Comparison of ENCODE assay signal across 40 mouse cellular contexts in the genomic region with DNA sequence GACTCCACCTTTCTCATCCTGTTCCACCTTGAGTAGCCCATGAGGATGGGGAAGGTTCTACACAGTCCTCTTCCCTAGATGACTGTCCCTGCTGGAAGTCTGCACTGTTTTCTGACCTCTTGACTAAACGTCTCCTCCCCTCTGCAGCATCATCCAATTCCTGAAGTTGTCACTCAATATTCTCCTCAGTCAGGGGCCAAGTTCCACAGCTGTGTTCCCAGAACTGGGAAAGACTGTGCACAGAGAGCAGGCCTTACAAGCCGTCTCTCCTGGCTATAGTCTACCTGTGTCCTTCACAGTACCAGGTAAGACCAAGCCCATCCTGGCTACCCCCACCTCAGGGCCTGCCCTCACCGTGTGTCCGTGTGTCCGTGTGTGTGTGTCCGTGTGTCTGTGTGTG. TPM values are rescaled to one million over a fixed set of nuclear protein-coding genes. Genes with fewer than 3 reads are reported as not detected.
DNase-seq lines count a peak whose midpoint lies in the region; ATAC-seq and TF ChIP-seq lines count a peak whose summit lies in the region.
"Had no signal": no experiment of that assay in that cellular context is flagged by ENCODE, and none has a peak within 500 bp of the region (broad histone marks: within the 10 kb centered on the region; RNA-seq: fewer than 3 reads in every experiment).

No protein-coding gene starts in this region.

- peak overlapping the region; percentile 90 for H3K4me3 ChIP-seq in liver, adult 2 months (ENCODE audit: insufficient read depth, low read depth, low read length)
- H3K4me3 ChIP-seq in kidney, embryonic 16.5 days (ENCODE audit: low read length) = no peak overlapping the region
- H3K4me3 ChIP-seq: embryonic facial prominence, embryonic 15.5 days; forebrain, embryonic 12.5 days; heart, embryonic 10.5 days; heart, embryonic 15.5 days; hindbrain, embryonic 13.5 days; layer of hippocampus, adult 2 months; limb, embryonic 15.5 days; midbrain, embryonic 10.5 days; midbrain, embryonic 15.5 days; neural tube, embryonic 15.5 days had no signal

- H3K4me1 ChIP-seq in liver, adult 2 months (ENCODE audit: control insufficient read depth, insufficient read depth, low read length) = peaks cover 15% of the 10 kb centered on the region
- no peaks in the 10 kb centered on the region for H3K4me1 ChIP-seq in kidney, embryonic 16.5 days (ENCODE audit: insufficient read depth, low read length)
- H3K4me1 ChIP-seq: embryonic facial prominence, embryonic 15.5 days; forebrain, embryonic 12.5 days; heart, embryonic 10.5 days; heart, embryonic 15.5 days; hindbrain, embryonic 13.5 days; limb, embryonic 15.5 days; midbrain, embryonic 10.5 days; midbrain, embryonic 15.5 days; neural tube, embryonic 15.5 days had no signal

- no peaks in the 10 kb centered on the region for H3K27me3 ChIP-seq in liver, adult 2 months (ENCODE audit: control insufficient read depth, insufficient read depth, low read length)
- H3K27me3 ChIP-seq in kidney, embryonic 16.5 days (ENCODE audit: insufficient read depth, low read length) = no peaks in the 10 kb centered on the region
- H3K27me3 ChIP-seq: embryonic facial prominence, embryonic 15.5 days; forebrain, embryonic 12.5 days; heart, embryonic 15.5 days; hindbrain, embryonic 13.5 days; limb, embryonic 15.5 days; midbrain, embryonic 15.5 days; neural tube, embryonic 15.5 days; Patski had no signal

- no peak overlapping the region for H3K4me2 ChIP-seq in kidney, embryonic 16.5 days (replicated peaks; ENCODE audit: low read depth, low read length)
- H3K4me2 ChIP-seq: embryonic facial prominence, embryonic 15.5 days; forebrain, embryonic 12.5 days; heart, embryonic 15.5 days; hindbrain, embryonic 13.5 days; limb, embryonic 15.5 days; lung, embryonic 14.5 days; midbrain, embryonic 15.5 days; neural tube, embryonic 15.5 days had no signal

- no peaks in the 10 kb centered on the region for H3K9me3 ChIP-seq in kidney, embryonic 16.5 days (ENCODE audit: low read length)
- H3K9me3 ChIP-seq: embryonic facial prominence, embryonic 15.5 days; forebrain, embryonic 12.5 days; heart, embryonic 10.5 days; heart, embryonic 15.5 days; hindbrain, embryonic 13.5 days; limb, embryonic 15.5 days; midbrain, embryonic 10.5 days; midbrain, embryonic 15.5 days; neural tube, embryonic 15.5 days had no signal

- TF ChIP-seq POLR2A in liver, adult 2 months (IDR thresholded peaks at IDR 0.05; ENCODE audit: extremely low read depth, insufficient read depth, low read length) = peak; percentile 68; the same call in 1 of the 2 replicates

- H3K27ac ChIP-seq in liver, adult 2 months (replicated peaks; ENCODE audit: insufficient read depth, low read depth, low read length) = peak overlapping the region; percentile 99
- H3K27ac ChIP-seq in kidney, embryonic 16.5 days (ENCODE audit: low read length) = no peak overlapping the region
- H3K27ac ChIP-seq: embryonic facial prominence, embryonic 15.5 days; forebrain, embryonic 12.5 days; heart, embryonic 10.5 days; heart, embryonic 15.5 days; hindbrain, embryonic 13.5 days; layer of hippocampus, adult 2 months; limb, embryonic 15.5 days; midbrain, embryonic 10.5 days; midbrain, embryonic 15.5 days; neural tube, embryonic 15.5 days had no signal

- intact Hi-C loops in heart, postnatal 25 days (cut with DNase I) = no loop called here

- H3K36me3 ChIP-seq in liver, adult 2 months (ENCODE audit: control insufficient read depth, insufficient read depth, low read length) = peaks cover 12% of the 10 kb centered on the region
- H3K36me3 ChIP-seq in kidney, embryonic 16.5 days (ENCODE audit: insufficient read depth, low read length) = no peaks in the 10 kb centered on the region
- H3K36me3 ChIP-seq: embryonic facial prominence, embryonic 15.5 days; forebrain, embryonic 12.5 days; heart, embryonic 10.5 days; heart, embryonic 15.5 days; hindbrain, embryonic 13.5 days; limb, embryonic 15.5 days; midbrain, embryonic 10.5 days; midbrain, embryonic 15.5 days; neural tube, embryonic 15.5 days had no signal

- TF ChIP-seq CTCF in liver, adult 2 months (IDR thresholded peaks at IDR 0.05; ENCODE audit: low read depth, low read length) = no peak

- DNase-seq in heart, adult 11 months = peak; percentile 63
- no peak for DNase-seq in heart, postnatal 25 days (ENCODE audit: low spot score)
- peak; percentile 94 for DNase-seq in liver, adult 2 months (ENCODE audit: extremely low read depth, low read depth, low spot score)
- DNase-seq in liver = no peak
- peak; percentile 75 to 76 for DNase-seq in kidney, postnatal 36 days
- DNase-seq in testis, postnatal 14 days (ENCODE audit: low spot score) = no peak
- no peak for DNase-seq in left cerebral cortex, adult 11 months (ENCODE audit: low spot score)
- DNase-seq: adrenal gland, postnatal 14 days; cerebellum, adult 11-12 months; cerebellum, postnatal 10 days; forebrain, postnatal 0 days; gastrocnemius, postnatal 10 days; heart, postnatal 36 days; lung, embryonic 14.5 days; lung, postnatal 14 days; retina, postnatal 1 day; right cerebral cortex, postnatal 14 days had no signal

- WGBS in liver, adult 2 months = 24% methylated on average over 6 of the region's 6 CpGs
- 85% methylated on average over 6 of the region's 6 CpGs for WGBS in kidney, embryonic 16.5 days

- ATAC-seq in kidney, embryonic 16.5 days (ENCODE audit: low FRiP score, low TSS enrichment) = peak; percentile 19; the same call in 1 of the 2 replicates
- ATAC-seq: forebrain, postnatal 0 days; intestine, embryonic 16.5 days; midbrain, embryonic 15.5 days; Patski had no signal

- H3K79me2 ChIP-seq in liver, adult 2 months (ENCODE audit: control insufficient read depth, insufficient read depth, low read length) = peaks cover 17% of the 10 kb centered on the region; the same call in 1 of the 2 replicates

- H3K9ac ChIP-seq in liver, adult 2 months (ENCODE audit: low read depth, low read length) = peak overlapping the region; percentile 97
- no peak overlapping the region for H3K9ac ChIP-seq in kidney, embryonic 16.5 days (replicated peaks; ENCODE audit: low read length)
- H3K9ac ChIP-seq: embryonic facial prominence, embryonic 15.5 days; forebrain, embryonic 12.5 days; forebrain, postnatal 0 days; heart, embryonic 15.5 days; hindbrain, embryonic 13.5 days; limb, embryonic 15.5 days; lung, embryonic 14.5 days; midbrain, embryonic 15.5 days; neural tube, embryonic 15.5 days had no signal

RNA-seq across cellular contexts. Expression of gene Acsm1, which starts 10.8 kb away (rescaled TPM):
- not detected for total RNA-seq in heart, postnatal 25 days (2021)
- 357 and 475 TPM in 2 replicates for total RNA-seq in liver, adult 2 months (2014; rRNA removed)
- polyA plus RNA-seq in liver, adult 2 months (2012; rRNA removed) = 223 and 257 TPM in 2 replicates
- 5.2 and 7.4 TPM in 2 replicates for polyA plus RNA-seq in kidney, embryonic 16.5 days (2015; fragmentation: Nextera tagmentation; extraction: Ambion mirVana)
- total RNA-seq: common myeloid progenitor, adult 5-6 weeks; forebrain, postnatal 0 days; gastrocnemius, postnatal 10 days; granulocyte monocyte progenitor cell, adult 5-6 weeks; heart, postnatal 36 days; layer of hippocampus, adult 2 months; layer of hippocampus, postnatal 14 days; left cerebral cortex, adult 8-10 months; left cerebral cortex, postnatal 36 days; MEL had no signal
- polyA plus RNA-seq: forebrain, embryonic 12.5 days; forebrain, postnatal 0 days; heart, embryonic 10.5 days; heart, embryonic 15.5 days; hindbrain, embryonic 13.5 days; limb, embryonic 15.5 days; midbrain, embryonic 10.5 days; midbrain, embryonic 15.5 days; neural tube, embryonic 15.5 days; Patski; small intestine, adult 2 months; stomach, embryonic 14.5 days; testis, adult 2 months; urinary bladder, adult 2 months had no signal

Comparison
In these comparisons a context has a peak if more than half of its experiments do, and no peak if none do; other contexts are left out.
1. DNase-seq: peak in heart, adult 11 months (single experiment), liver, adult 2 months (single experiment) and kidney, postnatal 36 days (2 of 2); none in heart, postnatal 25 days (single experiment), liver (single experiment), testis, postnatal 14 days (single experiment) and left cerebral cortex, adult 11 months (single experiment).
2. RNA of gene Acsm1, which starts 10.8 kb away (total RNA-seq): 357 to 475 TPM in liver, adult 2 months; not detected in heart, postnatal 25 days; every median in the first group is over 100 times any median in the second.